Mouse (Mus musculus) thymus, postnatal 36 days (tissue): ENCODE results near the gene Naglu.

Experiments
- DNase-seq, 2 experiments: peaks; one replicate each; pipeline ENCODE4 v3.0.0; 2022; ENCODE audit warnings: mixed read lengths in 2 of 2

Gene Naglu

GRCm38 (mm10) chr11:101069391-101070188 is at the start of gene Naglu:
Naglu (plus strand) TSS chr11:101070012.
- peak; percentile 90 to 92 for DNase-seq

- no peak for DNase-seq
Measured at GRCm38 (mm10) chr11:101023371-101023770, 46.4 kb upstream of the Naglu start.

GRCm38 (mm10) chr11:101024001-101024400 is 45.8 kb upstream of the Naglu start:
- DNase-seq = no peak

GRCm38 (mm10) chr11:101027121-101027520 is 42.7 kb upstream of the Naglu start:
- DNase-seq = no peak

GRCm38 (mm10) chr11:101029320-101029719 is 40.5 kb upstream of the Naglu start:
- no peak for DNase-seq

- no peak for DNase-seq
Measured at GRCm38 (mm10) chr11:101030136-101030807, 39.5 kb upstream of the Naglu start.

GRCm38 (mm10) chr11:101030808-101031156 is 39.0 kb upstream of the Naglu start:
- no peak for DNase-seq

GRCm38 (mm10) chr11:101031470-101031869 is 38.3 kb upstream of the Naglu start:
- no peak for DNase-seq

GRCm38 (mm10) chr11:101033856-101034500 is 35.8 kb upstream of the Naglu start:
- no peak for DNase-seq

GRCm38 (mm10) chr11:101034614-101035327 is 35.0 kb upstream of the Naglu start:
- no peak for DNase-seq

GRCm38 (mm10) chr11:101035328-101035695 is 34.5 kb upstream of the Naglu start:
- no peak for DNase-seq

GRCm38 (mm10) chr11:101037795-101038194 is 32.0 kb upstream of the Naglu start:
- no peak for DNase-seq

GRCm38 (mm10) chr11:101045826-101046225 is 24.0 kb upstream of the Naglu start:
- DNase-seq = peak in 1 of 2 experiments; percentile 50

GRCm38 (mm10) chr11:101046440-101046839 is 23.4 kb upstream of the Naglu start:
- peak; percentile 43 to 54 for DNase-seq

GRCm38 (mm10) chr11:101047502-101047901 is 22.3 kb upstream of the Naglu start:
- DNase-seq = no peak

GRCm38 (mm10) chr11:101050359-101050758 is 19.5 kb upstream of the Naglu start:
- DNase-seq = no peak

GRCm38 (mm10) chr11:101051051-101051493 is 18.7 kb upstream of the Naglu start:
- DNase-seq = no peak

GRCm38 (mm10) chr11:101051617-101052016 is 18.2 kb upstream of the Naglu start:
- DNase-seq = no peak

GRCm38 (mm10) chr11:101052751-101053473 is 16.9 kb upstream of the Naglu start:
- DNase-seq = no peak

GRCm38 (mm10) chr11:101053974-101054373 is 15.8 kb upstream of the Naglu start:
- DNase-seq = peak in 1 of 2 experiments; percentile 37

GRCm38 (mm10) chr11:101055418-101055817 is 14.4 kb upstream of the Naglu start:
- no peak for DNase-seq

- DNase-seq = no peak
Measured at GRCm38 (mm10) chr11:101056885-101057284, 12.9 kb upstream of the Naglu start.
